Comparison of ENCODE assay signal across 8 mouse cellular contexts in the genomic region with DNA sequence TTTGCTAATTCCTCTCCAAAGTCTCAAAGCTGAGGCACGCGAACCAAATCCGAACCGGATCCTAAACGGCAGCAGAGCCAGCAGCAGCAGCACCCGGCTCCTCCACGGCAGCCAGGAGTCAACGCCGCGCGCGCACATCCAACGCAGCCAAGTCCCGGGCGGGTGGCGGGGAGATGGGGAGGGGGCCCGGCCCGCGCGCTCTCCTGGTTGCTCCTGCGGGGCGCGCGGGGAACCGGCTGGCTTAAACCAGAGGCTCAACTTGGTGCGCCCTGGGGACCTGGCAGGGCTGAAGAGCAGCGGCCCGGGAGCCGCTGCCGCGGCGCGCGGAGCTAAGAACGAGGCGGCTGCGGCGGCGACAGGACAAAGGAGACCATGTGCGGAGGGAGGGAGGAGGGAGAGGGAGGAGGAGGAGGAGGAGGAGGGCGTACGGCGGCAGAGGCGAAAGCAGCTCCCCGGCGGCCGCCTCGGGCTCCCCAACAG.
DNase-seq lines count a peak whose midpoint lies in the region; ATAC-seq and TF ChIP-seq lines count a peak whose summit lies in the region.

No protein-coding gene starts in this region.

- WGBS in hindbrain, postnatal 0 days: under 1% methylated on average over 45 of the region's 48 CpGs
- WGBS in liver, embryonic 13.5 days (ENCODE audit: insufficient replicate concordance): under 1% methylated on average over 46 of the region's 48 CpGs
- WGBS in olfactory bulb, adult 2 months: under 1% methylated on average over 48 of the region's 48 CpGs

- peak overlapping the region; percentile 85 for H3K9ac ChIP-seq in hindbrain, postnatal 0 days (replicated peaks; ENCODE audit: low read length)
- peak overlapping the region; percentile 59 for H3K9ac ChIP-seq in liver, embryonic 13.5 days

- no peak for TF ChIP-seq CTCF in hindbrain, postnatal 0 days (IDR thresholded peaks at IDR 0.05; ENCODE audit: low read depth)
- TF ChIP-seq CTCF in olfactory bulb, adult 2 months (IDR thresholded peaks at IDR 0.05; ENCODE audit: insufficient read depth, low read depth, low read length): no peak

- H3K36me3 ChIP-seq in hindbrain, postnatal 0 days (ENCODE audit: insufficient read depth, low read length): no peaks in the 10 kb centered on the region
- H3K36me3 ChIP-seq in liver, embryonic 13.5 days: no peaks in the 10 kb centered on the region

- H3K4me2 ChIP-seq in hindbrain, postnatal 0 days (ENCODE audit: low read depth, low read length): peak overlapping the region; percentile 88
- peak overlapping the region; percentile 66 for H3K4me2 ChIP-seq in liver, embryonic 13.5 days

- H3K4me3 ChIP-seq in hindbrain, postnatal 0 days (ENCODE audit: low read length): peak overlapping the region; percentile 87
- peak overlapping the region; percentile 60 for H3K4me3 ChIP-seq in liver, embryonic 13.5 days (replicated peaks)
- peak overlapping the region; percentile 57 for H3K4me3 ChIP-seq in olfactory bulb, adult 2 months (ENCODE audit: insufficient read depth, low read depth, low read length)

- no peaks in the 10 kb centered on the region for H3K9me3 ChIP-seq in hindbrain, postnatal 0 days (ENCODE audit: low read length)
- H3K9me3 ChIP-seq in liver, embryonic 13.5 days (replicated peaks): no peaks in the 10 kb centered on the region

- H3K27ac ChIP-seq in hindbrain, postnatal 0 days: peak overlapping the region; percentile 92
- peak overlapping the region; percentile 34 for H3K27ac ChIP-seq in liver, embryonic 13.5 days
- no peak overlapping the region for H3K27ac ChIP-seq in olfactory bulb, adult 2 months (ENCODE audit: insufficient read depth, low read depth, low read length)

- TF ChIP-seq POLR2A in olfactory bulb, adult 2 months (IDR thresholded peaks at IDR 0.05; ENCODE audit: insufficient read depth, low read depth, low read length): no peak

- peak; percentile 70 for ATAC-seq in hindbrain, postnatal 0 days
- ATAC-seq in liver, embryonic 13.5 days (ENCODE audit: low read depth): peak; percentile 44
- ATAC-seq in monocyte, adult 5-6 weeks (replicated peaks; ENCODE audit: insufficient number of reproducible peaks, low FRiP score, low TSS enrichment, poor library complexity, severe bottlenecking): no peak

- no peaks in the 10 kb centered on the region for H3K4me1 ChIP-seq in hindbrain, postnatal 0 days (ENCODE audit: insufficient read depth, low read length)
- H3K4me1 ChIP-seq in liver, embryonic 13.5 days (replicated peaks): no peaks in the 10 kb centered on the region; the same call in 1 of the 2 replicates
- H3K4me1 ChIP-seq in olfactory bulb, adult 2 months (ENCODE audit: control insufficient read depth, insufficient read depth, low read length): peaks cover 8% of the 10 kb centered on the region; the same call in 1 of the 2 replicates

- no peaks in the 10 kb centered on the region for H3K27me3 ChIP-seq in hindbrain, postnatal 0 days (ENCODE audit: insufficient read depth, low read length)
- peaks cover 43% of the 10 kb centered on the region for H3K27me3 ChIP-seq in liver, embryonic 13.5 days

- DNase-seq in left cerebral cortex, adult 18-20 months (ENCODE audit: low spot score in 2 of 2): peak; percentile 14 to 57
- DNase-seq in left cerebral cortex, adult 11 months (ENCODE audit: low spot score): no peak
- peak; percentile 23 for DNase-seq in cerebellum, adult 8-10 months
- DNase-seq in frontal cortex, postnatal 25 days (ENCODE audit: low spot score in 2 of 2): peak; percentile 32 to 49
- peak; percentile 71 for DNase-seq in hindbrain, postnatal 0 days (ENCODE audit: low spot score)
- no peak for DNase-seq in liver, embryonic 13.5 days

Comparison
In these comparisons a context has a peak if more than half of its experiments do, and no peak if none do; other contexts are left out.
1. DNase-seq: peak in left cerebral cortex, adult 18-20 months (2 of 2), cerebellum, adult 8-10 months (single experiment), frontal cortex, postnatal 25 days (2 of 2) and hindbrain, postnatal 0 days (single experiment); none in left cerebral cortex, adult 11 months (single experiment) and liver, embryonic 13.5 days (single experiment).
2. Peak in every context shown above with its lines, with median percentiles within 50 percentile points of each other: H3K4me3 ChIP-seq.